Mouse (Mus musculus) heart, postnatal 0 days (tissue): ENCODE measurements around the gene Mrgpra2b. TPM values are rescaled to one million over a fixed set of nuclear protein-coding genes. Genes with fewer than 3 reads are reported as not detected.
"Not testable (repeated sequence)": the region's sequence is repeated elsewhere in the genome, so short reads cannot be mapped to it uniquely, and the experiment has no call there.

Experiments
- ATAC-seq: fragments of 200-750 bp; cut with Nextera tagmentation; 2 replicates; pipeline ENCODE4 v1.8.0; 2017; ENCODE audit warnings: low read depth, moderate number of reproducible peaks, moderate library complexity; ENCODE audit not compliant: insufficient read depth
- DNase-seq: peaks from one replicate; pipeline ENCODE4 v3.0.0-alpha.2; 2016; ENCODE audit warnings: low spot score
- H3K27ac ChIP-seq: fragments of 300-500 bp; sonication (generic); 2 replicates; pipeline ENCODE4 v1.5.1; 2014; ENCODE audit warnings: low read depth, mild to moderate bottlenecking
- H3K27me3 ChIP-seq: fragments of 300-500 bp; sonication (generic); 2 replicates; pipeline ENCODE4 v1.6.1; 2014; ENCODE audit warnings: low read length, mixed read lengths; ENCODE audit not compliant: control insufficient read depth, insufficient read depth
- H3K36me3 ChIP-seq: fragments of 300-500 bp; sonication (generic); replicated peaks from 2 replicates; pipeline ENCODE4 v1.6.1; 2014; ENCODE audit warnings: low read length, mixed read lengths; ENCODE audit not compliant: control insufficient read depth, insufficient read depth
- H3K4me1 ChIP-seq: fragments of 300-500 bp; sonication (generic); 2 replicates; pipeline ENCODE4 v1.6.1; 2014; ENCODE audit warnings: antibody characterized with exemption; ENCODE audit not compliant: control insufficient read depth, insufficient read depth
- H3K4me2 ChIP-seq: fragments of 300-500 bp; sonication (generic); 2 replicates; pipeline ENCODE4 v1.6.1; 2014; ENCODE audit warnings: low read depth, mild to moderate bottlenecking, low read length, moderate library complexity
- H3K4me3 ChIP-seq: fragments of 300-500 bp; sonication (generic); 2 replicates; pipeline ENCODE4 v1.5.1; 2014; ENCODE audit warnings: low read depth, low read length
- H3K9ac ChIP-seq: fragments of 300-500 bp; sonication (generic); replicated peaks from 2 replicates; pipeline ENCODE4 v1.6.1; 2014; ENCODE audit warnings: low read depth, low read length, mixed read lengths
- H3K9me3 ChIP-seq: fragments of 300-500 bp; sonication (generic); replicated peaks from 2 replicates; pipeline ENCODE4 v1.6.1; 2016; ENCODE audit warnings: low read length; ENCODE audit not compliant: control insufficient read depth
- CTCF ChIP-seq: IDR thresholded peaks from 2 replicates; pipeline ENCODE4 v1.5.1; 2016; ENCODE audit warnings: antibody characterized with exemption, control low read depth, low read depth
- EP300 ChIP-seq: IDR thresholded peaks from 2 replicates; pipeline ENCODE4 v1.6.1; 2016; ENCODE audit warnings: antibody characterized with exemption, low read depth
- WGBS: fragments of 180-500 bp; shearing (Covaris S2); extraction: QIAGEN DNeasy Blood & Tissue Kit; methylation state at CpG from one replicate; pipeline ENCODE4 v1.1.7; 2014; 5-methylcytosine and 5-hydroxymethylcytosine counted together
- polyA plus RNA-seq: library from polyadenylated mRNA; unstranded; fragments of >200 nt; fragmentation: Nextera tagmentation; extraction: Ambion mirVana; gene quantifications from 2 replicates; pipeline ENCODE4 v1.2.1, GENCODE M21; 2015
- total RNA-seq: library from RNA; depleted of rRNA; stranded (reverse); fragments of >200 nt; gene quantifications from 2 replicates; pipeline ENCODE4 v1.2.3, GENCODE M21; 2014; ENCODE audit warnings: low replicate concordance; rRNA removed

Gene Mrgpra2b
- total RNA-seq (not detected in 2 replicates), polyA plus RNA-seq (not detected in 2 replicates)

DNA sequence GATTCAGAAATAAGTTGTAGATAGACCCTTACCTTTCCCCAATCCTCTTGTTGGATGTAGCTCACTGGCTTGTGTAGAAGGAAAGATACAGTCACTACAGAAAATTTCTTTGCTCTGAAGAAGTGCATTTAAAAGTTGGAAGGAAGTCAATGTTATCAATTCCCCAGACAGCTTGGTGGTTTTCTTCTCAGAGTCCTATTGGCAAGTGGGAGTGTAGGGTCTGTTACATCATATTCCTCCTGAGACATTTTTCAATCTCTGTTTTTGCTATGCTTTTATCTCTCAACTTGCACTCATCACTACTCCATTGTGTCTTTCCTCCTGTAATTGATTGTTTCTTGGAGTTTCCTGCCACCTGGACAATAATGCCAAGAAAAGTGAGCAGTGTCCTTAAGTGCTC, at the start of gene Mrgpra2b:
Gene Mrgpra2b, minus strand, starts transcription at position 101 of the 400 bp plus-strand sequence.
- Histone ChIP-seq H3K36me3 (no peaks in the 10 kb centered on the region), H3K4me3 (no peak within 1 kb of the TSS), H3K27me3 (no peaks in the 10 kb centered on the region), H3K9ac (no peak within 1 kb of the TSS), H3K27ac (no peak within 1 kb of the TSS), H3K4me2 (no peak within 1 kb of the TSS), H3K9me3 (peaks cover 7% of the 10 kb centered on the region; the same call in 1 of the 2 replicates), H3K4me1 (no peaks in the 10 kb centered on the region)
- ATAC-seq = no peak
- DNase-seq = no peak
- TF ChIP-seq EP300 = no peak
- no peak for TF ChIP-seq CTCF

DNA sequence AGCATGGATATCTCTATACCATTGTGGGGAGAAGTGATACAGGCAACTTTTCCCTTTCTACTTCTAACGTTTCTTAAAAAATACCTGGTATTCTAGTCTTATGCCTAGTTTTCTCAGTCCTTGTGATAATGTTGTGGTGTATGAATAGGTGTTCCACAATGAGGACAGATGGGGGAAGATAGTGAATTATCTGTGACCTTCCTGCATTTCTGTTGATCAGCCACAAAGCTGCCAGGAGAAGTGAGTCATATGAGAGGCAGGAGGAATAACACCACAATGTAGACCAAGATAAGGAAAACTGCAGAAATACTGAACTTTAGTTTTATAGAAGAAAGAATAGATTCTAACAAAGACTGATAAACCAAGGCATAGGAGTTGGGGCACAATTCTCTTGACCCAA, 12.3 kb downstream of the Mrgpra2b start:
- H3K27me3 ChIP-seq = no peaks in the 10 kb centered on the region
- no peak overlapping the region for H3K9ac ChIP-seq
- DNase-seq = no peak
- no peaks in the 10 kb centered on the region for H3K36me3 ChIP-seq
- 27% methylated on average over 1 of the region's 1 CpGs for WGBS
- TF ChIP-seq EP300 = no peak
- no peak for TF ChIP-seq CTCF
- H3K4me3 ChIP-seq = no peak overlapping the region
- ATAC-seq = no peak
- no peak overlapping the region for H3K27ac ChIP-seq
- H3K4me2 ChIP-seq = no peak overlapping the region
- peaks cover 9% of the 10 kb centered on the region for H3K9me3 ChIP-seq
- no peaks in the 10 kb centered on the region for H3K4me1 ChIP-seq

DNA sequence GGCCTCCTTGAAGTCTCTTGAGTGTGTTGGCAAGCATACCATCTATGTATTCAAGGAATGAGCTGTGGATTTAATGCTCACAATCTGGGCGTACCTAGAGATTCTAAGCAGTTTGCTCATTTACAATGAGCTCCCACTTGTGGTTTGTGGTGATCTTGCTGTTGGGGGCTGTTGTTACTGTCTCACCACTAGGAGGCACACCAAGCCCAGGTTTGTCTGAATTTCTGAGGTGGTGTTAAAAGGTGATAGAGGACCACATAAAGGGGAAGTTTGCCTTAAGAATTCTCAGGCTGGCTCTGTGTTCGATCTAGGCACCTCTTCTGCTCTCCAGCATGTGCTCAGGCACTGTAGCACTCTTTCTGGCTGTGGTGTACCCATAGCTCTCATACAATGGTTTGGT, 13.6 kb downstream of the Mrgpra2b start:
- Histone ChIP-seq H3K4me1 (no peaks in the 10 kb centered on the region), H3K4me3 (no peak overlapping the region), H3K4me2 (no peak overlapping the region), H3K9ac (no peak overlapping the region), H3K27me3 (no peaks in the 10 kb centered on the region), H3K36me3 (no peaks in the 10 kb centered on the region), H3K9me3 (peaks cover 9% of the 10 kb centered on the region), H3K27ac (no peak overlapping the region)
- WGBS = 67% methylated on average over 2 of the region's 2 CpGs
- TF ChIP-seq EP300 (no peak), CTCF (no peak)
- no peak for ATAC-seq
- no peak for DNase-seq

DNA sequence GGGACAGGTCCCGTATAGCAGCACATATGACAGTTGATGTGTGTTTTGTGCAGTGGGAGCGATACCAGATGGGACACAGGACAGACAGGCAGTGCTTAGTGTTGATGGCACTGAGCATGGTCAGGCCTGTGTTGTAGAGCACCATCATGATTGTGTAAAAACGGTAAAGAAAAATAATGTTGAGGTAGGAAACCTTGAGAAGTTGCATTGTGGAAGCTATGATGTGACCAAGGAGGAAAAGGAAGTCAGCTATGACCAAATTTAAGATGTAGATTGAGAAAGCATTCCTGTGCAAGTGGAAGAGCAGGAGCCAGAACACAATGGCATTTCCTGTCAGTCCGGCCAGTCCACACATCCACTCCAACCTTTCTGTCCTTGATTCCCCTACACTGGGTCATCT, 25.7 kb downstream of the Mrgpra2b start:
- H3K4me1 ChIP-seq = no peaks in the 10 kb centered on the region
- no peak overlapping the region for H3K9ac ChIP-seq
- WGBS = 64% methylated on average over 4 of the region's 4 CpGs
- no peaks in the 10 kb centered on the region for H3K36me3 ChIP-seq
- DNase-seq = no peak
- TF ChIP-seq CTCF = no peak
- no peak for TF ChIP-seq EP300
- no peak overlapping the region for H3K27ac ChIP-seq
- H3K4me2 ChIP-seq = no peak overlapping the region
- ATAC-seq = no peak
- H3K27me3 ChIP-seq = no peaks in the 10 kb centered on the region
- H3K4me3 ChIP-seq = no peak overlapping the region
- H3K9me3 ChIP-seq = peaks cover 8% of the 10 kb centered on the region; the same call in 1 of the 2 replicates

DNA sequence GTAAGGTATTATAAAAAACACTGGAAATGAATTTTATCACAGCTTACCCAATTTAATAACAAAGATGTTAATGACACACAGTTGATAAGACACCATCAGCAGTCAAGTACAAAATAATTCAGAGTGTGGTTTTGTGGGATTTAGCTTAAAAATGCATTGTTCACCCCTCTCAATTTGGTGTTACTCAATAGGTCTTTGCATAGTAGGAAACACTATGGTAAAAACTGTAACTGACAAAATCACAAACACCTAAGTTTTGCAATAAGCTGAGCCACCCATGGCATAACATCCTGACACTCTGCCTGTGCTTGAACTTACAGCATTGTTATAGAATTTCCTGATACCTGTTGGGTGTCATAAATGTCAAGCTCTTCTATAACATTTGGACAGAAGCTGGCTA, 37.4 kb downstream of the Mrgpra2b start:
- H3K27me3 ChIP-seq, H3K36me3 ChIP-seq, H3K27ac ChIP-seq, H3K4me1 ChIP-seq, ATAC-seq, H3K9me3 ChIP-seq, H3K9ac ChIP-seq, H3K4me3 ChIP-seq, DNase-seq, H3K4me2 ChIP-seq: not testable (repeated sequence)

DNA sequence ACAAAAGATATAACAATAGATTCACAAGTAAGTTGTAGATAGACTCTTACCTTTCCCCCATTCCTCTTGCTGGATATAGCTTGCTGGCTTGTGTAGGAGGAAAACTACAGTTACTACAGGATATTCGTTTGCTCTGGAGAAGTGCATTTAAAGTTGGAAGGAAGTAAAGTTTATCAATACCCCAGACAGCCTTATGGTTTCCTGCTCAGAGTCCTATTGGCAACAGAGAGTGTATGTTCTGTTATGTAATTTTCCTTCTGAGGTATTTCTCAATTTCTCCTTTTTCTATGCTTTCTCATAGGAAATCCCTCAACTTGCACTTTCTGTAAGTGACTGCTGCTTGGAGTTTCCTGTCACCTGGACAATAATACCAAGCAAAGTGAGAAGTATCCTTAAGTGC, 39.2 kb downstream of the Mrgpra2b start:
- not testable (repeated sequence) for H3K36me3 ChIP-seq, H3K4me2 ChIP-seq, H3K9me3 ChIP-seq, ATAC-seq, H3K4me3 ChIP-seq, H3K4me1 ChIP-seq, H3K9ac ChIP-seq, H3K27me3 ChIP-seq, DNase-seq, H3K27ac ChIP-seq
- WGBS = no CpG with 5 or more reads among the region's 1 CpGs

DNA sequence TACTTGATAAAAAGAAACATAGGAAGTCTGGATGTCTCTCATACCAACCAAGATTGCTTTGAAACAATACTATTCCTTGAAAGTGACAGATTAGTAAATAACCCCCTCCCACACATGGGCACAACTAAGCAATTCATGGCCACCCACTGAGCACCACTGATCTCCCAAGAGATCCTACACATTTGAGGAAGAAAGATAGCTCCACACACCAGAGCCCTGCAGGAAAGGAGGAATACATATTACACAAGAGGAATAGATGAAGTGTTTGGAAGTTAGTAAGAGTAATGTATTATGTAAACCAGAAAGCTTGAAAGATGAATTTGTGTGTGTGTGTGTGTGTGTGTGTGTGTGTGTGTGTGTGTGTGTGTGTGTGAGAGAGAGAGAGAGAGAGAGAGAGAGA, 45.5 kb downstream of the Mrgpra2b start:
- H3K9me3 ChIP-seq, H3K9ac ChIP-seq, ATAC-seq, H3K27me3 ChIP-seq, H3K4me1 ChIP-seq, H3K4me2 ChIP-seq, H3K27ac ChIP-seq, H3K4me3 ChIP-seq, H3K36me3 ChIP-seq, DNase-seq: not testable (repeated sequence)

DNA sequence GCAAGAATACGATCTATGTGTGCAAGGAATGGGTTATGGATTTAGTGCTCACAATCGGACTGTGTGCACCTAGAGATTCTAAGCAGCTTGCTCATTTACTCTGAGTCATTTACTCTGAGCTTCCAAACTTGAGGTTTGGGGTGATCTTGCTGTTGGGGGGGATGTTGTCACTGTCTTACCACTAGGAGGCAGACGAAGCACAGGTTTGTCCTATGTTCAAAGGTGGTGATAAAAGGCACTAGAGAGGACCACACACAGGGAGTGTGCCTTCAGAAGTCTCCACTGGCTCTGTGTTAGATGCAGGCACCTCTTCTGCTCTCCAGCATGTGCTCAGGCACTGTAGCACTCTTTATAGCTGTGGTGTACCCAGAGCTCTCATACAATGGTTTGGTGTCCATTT, 54.8 kb downstream of the Mrgpra2b start:
- not testable (repeated sequence) for H3K27ac ChIP-seq, H3K4me2 ChIP-seq, DNase-seq, H3K36me3 ChIP-seq, H3K9ac ChIP-seq, ATAC-seq, H3K4me3 ChIP-seq, H3K27me3 ChIP-seq, H3K9me3 ChIP-seq, H3K4me1 ChIP-seq
- 24% methylated on average over 1 of the region's 3 CpGs for WGBS
